In the genomic region with DNA sequence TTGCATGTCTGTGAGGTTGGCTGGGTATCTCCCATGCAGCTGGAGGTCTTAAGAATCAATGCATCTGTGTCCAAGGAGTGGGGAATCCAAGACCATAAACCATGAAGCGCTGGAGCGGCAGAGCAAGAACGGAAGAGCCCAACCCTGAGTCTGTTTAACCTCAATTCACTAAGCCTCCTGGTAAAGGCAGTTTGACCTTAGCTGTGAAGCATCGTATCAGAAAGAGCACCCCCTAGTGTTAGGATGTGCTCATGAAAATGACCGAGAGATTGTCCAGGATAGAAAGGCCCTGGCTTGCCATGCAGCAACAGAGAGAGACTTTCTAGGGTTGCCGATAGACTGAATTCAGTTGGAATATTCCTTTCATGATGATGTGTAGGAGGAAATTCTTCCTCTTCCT, we compare ENCODE assay signal across 9 mouse cellular contexts.
DNase-seq lines count a peak whose midpoint lies in the region; ATAC-seq lines count a peak whose summit lies in the region.
"Had no signal": no experiment of that assay in that cellular context is flagged by ENCODE, and none has a peak within 500 bp of the region (broad histone marks: within the 10 kb centered on the region; RNA-seq: fewer than 3 reads in every experiment).

No protein-coding gene starts in this region.

- H3K4me3 ChIP-seq in heart, embryonic 11.5 days (ENCODE audit: low read depth, low read length), result no peak overlapping the region
- no peak overlapping the region for H3K4me3 ChIP-seq in limb, embryonic 10.5 days
- no peak overlapping the region for H3K4me3 ChIP-seq in forebrain, embryonic 16.5 days (replicated peaks; ENCODE audit: low read length)
- H3K4me3 ChIP-seq: limb, embryonic 12.5 days had no signal

- H3K9ac ChIP-seq in heart, embryonic 11.5 days (ENCODE audit: low read depth, low read length), result no peak overlapping the region
- no peak overlapping the region for H3K9ac ChIP-seq in forebrain, embryonic 16.5 days (replicated peaks; ENCODE audit: low read depth, low read length)
- H3K9ac ChIP-seq: limb, embryonic 12.5 days had no signal

- H3K36me3 ChIP-seq in heart, embryonic 11.5 days (ENCODE audit: control insufficient read depth, insufficient read depth, low read length), result no peaks in the 10 kb centered on the region
- peaks cover 39% of the 10 kb centered on the region for H3K36me3 ChIP-seq in limb, embryonic 10.5 days
- H3K36me3 ChIP-seq in forebrain, embryonic 16.5 days (ENCODE audit: control insufficient read depth, insufficient read depth), result 0 out of 2 replicates have a peak, but pooled peaks cover 2% of the 10 kb centered on the region

- 30% methylated on average over 6 of the region's 6 CpGs for WGBS in heart, embryonic 11.5 days (ENCODE audit: insufficient replicate concordance)
- WGBS in limb, embryonic 10.5 days, result 30% methylated on average over 6 of the region's 6 CpGs
- 37% methylated on average over 6 of the region's 6 CpGs for WGBS in forebrain, embryonic 16.5 days

- H3K4me1 ChIP-seq in heart, embryonic 11.5 days (ENCODE audit: control insufficient read depth, insufficient read depth, low read length), result peaks cover 8% of the 10 kb centered on the region
- peaks cover 32% of the 10 kb centered on the region for H3K4me1 ChIP-seq in limb, embryonic 10.5 days
- H3K4me1 ChIP-seq in forebrain, embryonic 16.5 days (replicated peaks; ENCODE audit: control insufficient read depth, insufficient read depth, low read length), result peaks cover 27% of the 10 kb centered on the region

- no peaks in the 10 kb centered on the region for H3K27me3 ChIP-seq in heart, embryonic 11.5 days (ENCODE audit: control insufficient read depth, insufficient read depth, low read length)
- H3K27me3 ChIP-seq in limb, embryonic 10.5 days (ENCODE audit: low read depth, poor library complexity, severe bottlenecking), result no peaks in the 10 kb centered on the region
- H3K27me3 ChIP-seq in forebrain, embryonic 16.5 days (replicated peaks; ENCODE audit: control insufficient read depth, insufficient read depth, low read length), result no peaks in the 10 kb centered on the region
- H3K27me3 ChIP-seq: limb, embryonic 12.5 days had no signal

- H3K4me2 ChIP-seq in heart, embryonic 11.5 days, result no peak overlapping the region
- no peak overlapping the region for H3K4me2 ChIP-seq in forebrain, embryonic 16.5 days (ENCODE audit: low read length)
- H3K4me2 ChIP-seq: limb, embryonic 12.5 days had no signal

- DNase-seq in heart, adult 11 months, result peak; percentile 87
- peak; percentile 72 for DNase-seq in A20 (ENCODE audit: low read depth, low spot score)
- peak; percentile 23 for DNase-seq in T-cell, adult 2 months (ENCODE audit: low spot score)
- DNase-seq in limb, embryonic 10.5 days (ENCODE audit: low spot score), result peak; percentile 33
- DNase-seq in natural killer cell, adult 2 months (ENCODE audit: low spot score in 2 of 2), result peak; percentile 11 to 40

- no peak for ATAC-seq in heart, embryonic 11.5 days (replicated peaks; ENCODE audit: insufficient number of reproducible peaks, low FRiP score, low TSS enrichment)
- ATAC-seq in erythroid progenitor cell, adult 5-6 weeks (replicated peaks; ENCODE audit: low FRiP score, poor library complexity, severe bottlenecking), result peak; percentile 79
- no peak for ATAC-seq in forebrain, embryonic 16.5 days

- H3K27ac ChIP-seq in heart, embryonic 11.5 days (ENCODE audit: low read depth, low read length), result no peak overlapping the region
- no peak overlapping the region for H3K27ac ChIP-seq in limb, embryonic 10.5 days
- H3K27ac ChIP-seq in forebrain, embryonic 16.5 days (ENCODE audit: low read length), result no peak overlapping the region

- no peaks in the 10 kb centered on the region for H3K9me3 ChIP-seq in heart, embryonic 11.5 days (replicated peaks; ENCODE audit: control insufficient read depth, low read length)
- H3K9me3 ChIP-seq in limb, embryonic 10.5 days (replicated peaks), result no peaks in the 10 kb centered on the region
- peaks cover 3% of the 10 kb centered on the region; the same call in 1 of the 2 replicates for H3K9me3 ChIP-seq in forebrain, embryonic 16.5 days (ENCODE audit: control insufficient read depth, low read length)

Comparison
In these comparisons a context has a peak if more than half of its experiments do, and no peak if none do; other contexts are left out.
1. DNase-seq: peak in every context shown above with its lines; median percentile 87 in heart, adult 11 months; 72 in A20; 33 in limb, embryonic 10.5 days; 26 in natural killer cell, adult 2 months; 23 in T-cell, adult 2 months.